ENCODE assay signal across 9 mouse cellular contexts in the genomic region with DNA sequence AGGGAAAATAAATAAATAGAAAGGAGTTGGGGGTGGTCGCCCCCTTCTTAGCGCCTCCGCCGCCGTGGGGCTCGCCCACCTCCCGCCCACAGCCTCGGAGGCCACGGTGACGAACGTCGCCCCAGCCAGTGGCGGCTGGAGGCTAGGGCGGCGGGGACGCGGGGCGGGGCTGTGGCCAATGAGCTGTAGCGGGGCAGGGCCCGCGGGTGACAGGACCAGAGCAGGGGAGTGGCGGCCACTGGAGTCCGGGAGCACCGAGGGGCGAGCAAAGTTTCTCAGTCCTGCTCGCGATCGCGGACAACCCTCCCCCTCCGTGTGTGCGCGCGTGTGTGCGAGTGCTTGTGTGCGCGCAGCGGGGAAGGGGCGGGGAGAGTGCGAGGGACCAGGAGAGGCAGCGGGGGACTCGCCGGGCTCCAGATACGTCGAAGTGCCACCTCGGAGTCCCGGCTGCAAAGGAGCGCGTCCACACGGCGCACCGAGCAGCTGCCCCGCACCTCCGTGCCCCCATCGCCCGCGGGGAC. TPM values are rescaled to one million over a fixed set of nuclear protein-coding genes. Genes with fewer than 3 reads are reported as not detected.
DNase-seq lines count a peak whose midpoint lies in the region; ATAC-seq lines count a peak whose summit lies in the region.
"Had no signal": no experiment of that assay in that cellular context is flagged by ENCODE, and none has a peak within 500 bp of the region (broad histone marks: within the 10 kb centered on the region; RNA-seq: fewer than 3 reads in every experiment).

No protein-coding gene starts in this region.

- peak overlapping the region; percentile 85 for H3K4me3 ChIP-seq in forebrain, embryonic 13.5 days
- peak overlapping the region; percentile 88 for H3K4me3 ChIP-seq in heart, embryonic 16.5 days (ENCODE audit: low read length)
- H3K4me3 ChIP-seq in neural tube, embryonic 15.5 days (replicated peaks): peak overlapping the region; percentile 69

- under 1% methylated on average over 53 of the region's 56 CpGs for WGBS in forebrain, embryonic 13.5 days
- WGBS in heart, embryonic 16.5 days: under 1% methylated on average over 54 of the region's 56 CpGs
- 0% methylated on average over 46 of the region's 56 CpGs for WGBS in neural tube, embryonic 15.5 days

- peak; percentile 89 for ATAC-seq in forebrain, embryonic 13.5 days
- ATAC-seq in heart, embryonic 16.5 days (replicated peaks; ENCODE audit: extremely low read depth, insufficient read depth, low FRiP score): peak; percentile 92
- ATAC-seq in neural tube, embryonic 15.5 days (ENCODE audit: low FRiP score): peak; percentile 82

- peak overlapping the region; percentile 98 for H3K4me2 ChIP-seq in forebrain, embryonic 13.5 days
- H3K4me2 ChIP-seq in heart, embryonic 16.5 days (ENCODE audit: low read depth, low read length): peak overlapping the region; percentile 90
- H3K4me2 ChIP-seq in neural tube, embryonic 15.5 days: peak overlapping the region; percentile 87

- H3K27me3 ChIP-seq in forebrain, embryonic 13.5 days: no peaks in the 10 kb centered on the region
- no peaks in the 10 kb centered on the region; the same call in 1 of the 2 replicates for H3K27me3 ChIP-seq in heart, embryonic 16.5 days (ENCODE audit: control insufficient read depth, insufficient read depth, low read length)
- H3K27me3 ChIP-seq in neural tube, embryonic 15.5 days (replicated peaks): no peaks in the 10 kb centered on the region

- H3K9ac ChIP-seq in forebrain, embryonic 13.5 days: peak overlapping the region; percentile 90
- H3K9ac ChIP-seq in heart, embryonic 16.5 days (ENCODE audit: low read length): peak overlapping the region; percentile 83
- H3K9ac ChIP-seq in neural tube, embryonic 15.5 days (replicated peaks): peak overlapping the region; percentile 90

- peaks cover 43% of the 10 kb centered on the region for H3K4me1 ChIP-seq in forebrain, embryonic 13.5 days
- H3K4me1 ChIP-seq in heart, embryonic 16.5 days (ENCODE audit: control insufficient read depth, insufficient read depth, low read length): peaks cover 13% of the 10 kb centered on the region
- H3K4me1 ChIP-seq in neural tube, embryonic 15.5 days: peaks cover 28% of the 10 kb centered on the region

- DNase-seq in layer of hippocampus, adult 11-12 months (ENCODE audit: low spot score): peak; percentile 69
- DNase-seq in layer of hippocampus, adult 9-10 months (ENCODE audit: low spot score): no peak
- DNase-seq in kidney, postnatal 25 days: peak; percentile 88 to 93
- peak; percentile 86 to 88 for DNase-seq in lung, adult 18-20 months
- DNase-seq in thymus, postnatal 0 days (ENCODE audit: low spot score): peak; percentile 50

- H3K9me3 ChIP-seq in forebrain, embryonic 13.5 days (replicated peaks): no peaks in the 10 kb centered on the region
- 0 out of 2 replicates have a peak, but pooled peaks cover 2% of the 10 kb centered on the region for H3K9me3 ChIP-seq in heart, embryonic 16.5 days (replicated peaks; ENCODE audit: control insufficient read depth, low read length)
- H3K9me3 ChIP-seq in neural tube, embryonic 15.5 days (replicated peaks): no peaks in the 10 kb centered on the region

- H3K36me3 ChIP-seq in forebrain, embryonic 13.5 days (ENCODE audit: poor library complexity, severe bottlenecking): peaks cover 20% of the 10 kb centered on the region
- H3K36me3 ChIP-seq in heart, embryonic 16.5 days (ENCODE audit: control insufficient read depth, insufficient read depth): peaks cover 7% of the 10 kb centered on the region
- H3K36me3 ChIP-seq in neural tube, embryonic 15.5 days: peaks cover 13% of the 10 kb centered on the region
- H3K36me3 ChIP-seq: G1E had no signal

- H3K27ac ChIP-seq in forebrain, embryonic 13.5 days: peak overlapping the region; percentile 96
- H3K27ac ChIP-seq in heart, embryonic 16.5 days (ENCODE audit: low read length): peak overlapping the region; percentile 95
- H3K27ac ChIP-seq in neural tube, embryonic 15.5 days (replicated peaks): peak overlapping the region; percentile 95

RNA-seq across cellular contexts. Expression of a gene that starts 1.2 kb away (rescaled TPM):
- 9.7 TPM in 2 replicates for polyA plus RNA-seq in forebrain, embryonic 13.5 days (2015; fragmentation: Nextera tagmentation; extraction: Ambion mirVana)
- 2.0 and 2.1 TPM in 2 replicates for polyA plus RNA-seq in heart, embryonic 16.5 days (2015; fragmentation: Nextera tagmentation; extraction: Ambion mirVana)
- polyA plus RNA-seq in neural tube, embryonic 15.5 days (2015; fragmentation: Nextera tagmentation; extraction: Ambion mirVana): 10.6 and 11.8 TPM in 2 replicates
- polyA plus RNA-seq in thymus, postnatal 0 days (2015; fragmentation: Nextera tagmentation; extraction: Ambion mirVana): 0.53 and 0.65 TPM in 2 replicates
- polyA plus RNA-seq: G1E had no signal
